Mouse (Mus musculus): ENCODE results near the gene Ofd1. TPM values are rescaled to one million over a fixed set of nuclear protein-coding genes. Genes with fewer than 3 reads are reported as not detected.

Ofd1 gene
- polyA plus RNA-seq, 1 experiment from 2014 or later = 5.8 TPM

DNA sequence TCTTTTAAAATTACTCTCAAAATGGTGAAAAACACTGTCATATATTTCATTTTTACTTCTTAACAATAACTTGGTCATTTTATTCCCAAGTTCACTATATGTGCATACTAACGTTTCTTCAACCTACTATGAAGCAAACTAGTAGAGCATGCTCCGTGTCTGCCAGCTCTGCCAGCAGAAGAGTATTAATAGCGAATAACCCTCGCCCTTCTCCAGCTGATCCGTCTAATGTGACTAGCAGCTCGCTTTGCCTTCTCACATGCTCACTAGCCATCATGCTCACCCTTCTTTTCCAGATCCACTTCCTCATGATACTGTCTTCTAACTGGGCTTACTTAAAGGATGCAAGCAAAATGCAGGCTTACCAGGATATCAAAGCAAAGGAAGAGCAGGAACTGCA, 53.8 kb downstream of the Ofd1 start:
- Histone ChIP-seq H3K27me3 (ENCODE audit: control insufficient read depth, insufficient read depth, low read length) (no peaks in the 10 kb centered on the region), H3K9me3 (ENCODE audit: control insufficient read depth, low read length) (no peaks in the 10 kb centered on the region), H3K9ac (ENCODE audit: low read length) (no peak overlapping the region), H3K4me1 (ENCODE audit: control insufficient read depth in 2 of 2, insufficient read depth in 2 of 2, low read length in 2 of 2) (no peaks in the 10 kb centered on the region; a peak in 1 of 4 replicates), H3K27ac (replicated peaks in 1 of 2; ENCODE audit: control insufficient read depth in 1 of 2, insufficient read depth in 1 of 2, low read depth in 2 of 2, low read length in 2 of 2) (no peak overlapping the region), H3K4me2 (ENCODE audit: low read length) (no peak overlapping the region), H3K4me3 (ENCODE audit: control insufficient read depth in 1 of 2, insufficient read depth in 1 of 2, low read depth in 1 of 2, low read length in 2 of 2) (no peak overlapping the region), H3K36me3 (ENCODE audit: control insufficient read depth, insufficient read depth, low read length) (0 out of 2 replicates have a peak, but pooled peaks cover under 1% of the 10 kb centered on the region)
- WGBS = 77% methylated on average over 6 of the region's 6 CpGs
- no peak for ATAC-seq (ENCODE audit: insufficient number of reproducible peaks, insufficient read depth, low FRiP score, low read depth)

GRCm38 (mm10) chrX:166384935-166385334, 55.6 kb downstream of the Ofd1 start:
- WGBS = 50% methylated on average over 3 of the region's 3 CpGs
- ATAC-seq (ENCODE audit: insufficient number of reproducible peaks, insufficient read depth, low FRiP score, low read depth) = peak; percentile 31; the same call in 1 of the 2 replicates

GRCm38 (mm10) chrX:166383606-166384005, 56.9 kb downstream of the Ofd1 start:
- 74% methylated on average over 2 of the region's 2 CpGs for WGBS
- Histone ChIP-seq H3K4me2 (ENCODE audit: low read length) (no peak overlapping the region), H3K4me3 (ENCODE audit: control insufficient read depth in 1 of 2, insufficient read depth in 1 of 2, low read depth in 1 of 2, low read length in 2 of 2) (no peak overlapping the region), H3K27ac (replicated peaks in 1 of 2; ENCODE audit: control insufficient read depth in 1 of 2, insufficient read depth in 1 of 2, low read depth in 2 of 2, low read length in 2 of 2) (no peak overlapping the region), H3K4me1 (ENCODE audit: control insufficient read depth in 2 of 2, insufficient read depth in 2 of 2, low read length in 2 of 2) (no peaks in the 10 kb centered on the region; a peak in 1 of 4 replicates), H3K36me3 (ENCODE audit: control insufficient read depth, insufficient read depth, low read length) (no peaks in the 10 kb centered on the region), H3K9me3 (ENCODE audit: control insufficient read depth, low read length) (no peaks in the 10 kb centered on the region), H3K27me3 (ENCODE audit: control insufficient read depth, insufficient read depth, low read length) (no peaks in the 10 kb centered on the region), H3K9ac (ENCODE audit: low read length) (no peak overlapping the region)
- ATAC-seq (ENCODE audit: insufficient number of reproducible peaks, insufficient read depth, low FRiP score, low read depth) = no peak

More at GRCm38 (mm10) chrX:166384935-166385334, 55.6 kb downstream of the Ofd1 start:
- H3K4me3 ChIP-seq (ENCODE audit: control insufficient read depth in 1 of 2, insufficient read depth in 1 of 2, low read depth in 1 of 2, low read length in 2 of 2) = no peak overlapping the region
- no peaks in the 10 kb centered on the region for H3K9me3 ChIP-seq (ENCODE audit: control insufficient read depth, low read length)
- H3K4me1 ChIP-seq (ENCODE audit: control insufficient read depth in 2 of 2, insufficient read depth in 2 of 2, low read length in 2 of 2) = no peaks in the 10 kb centered on the region; a peak in 1 of 4 replicates
- no peak overlapping the region for H3K27ac ChIP-seq (replicated peaks in 1 of 2; ENCODE audit: control insufficient read depth in 1 of 2, insufficient read depth in 1 of 2, low read depth in 2 of 2, low read length in 2 of 2)
- no peak overlapping the region for H3K9ac ChIP-seq (ENCODE audit: low read length)
- H3K27me3 ChIP-seq (ENCODE audit: control insufficient read depth, insufficient read depth, low read length) = no peaks in the 10 kb centered on the region
- no peaks in the 10 kb centered on the region for H3K36me3 ChIP-seq (ENCODE audit: control insufficient read depth, insufficient read depth, low read length)
- H3K4me2 ChIP-seq (ENCODE audit: low read length) = no peak overlapping the region

GRCm38 (mm10) chrX:166378652-166379051, 61.9 kb downstream of the Ofd1 start:
- Histone ChIP-seq H3K9me3 (ENCODE audit: control insufficient read depth, low read length) (no peaks in the 10 kb centered on the region), H3K36me3 (ENCODE audit: control insufficient read depth, insufficient read depth, low read length) (no peaks in the 10 kb centered on the region), H3K4me1 (ENCODE audit: control insufficient read depth in 2 of 2, insufficient read depth in 2 of 2, low read length in 2 of 2) (no peaks in the 10 kb centered on the region), H3K4me2 (ENCODE audit: low read length) (no peak overlapping the region), H3K4me3 (ENCODE audit: control insufficient read depth in 1 of 2, insufficient read depth in 1 of 2, low read depth in 1 of 2, low read length in 2 of 2) (no peak overlapping the region), H3K9ac (ENCODE audit: low read length) (no peak overlapping the region), H3K27ac (replicated peaks in 1 of 2; ENCODE audit: control insufficient read depth in 1 of 2, insufficient read depth in 1 of 2, low read depth in 2 of 2, low read length in 2 of 2) (no peak overlapping the region), H3K27me3 (ENCODE audit: control insufficient read depth, insufficient read depth, low read length) (no peaks in the 10 kb centered on the region)
- 79% methylated on average over 5 of the region's 5 CpGs for WGBS
- no peak for ATAC-seq (ENCODE audit: insufficient number of reproducible peaks, insufficient read depth, low FRiP score, low read depth)

DNA sequence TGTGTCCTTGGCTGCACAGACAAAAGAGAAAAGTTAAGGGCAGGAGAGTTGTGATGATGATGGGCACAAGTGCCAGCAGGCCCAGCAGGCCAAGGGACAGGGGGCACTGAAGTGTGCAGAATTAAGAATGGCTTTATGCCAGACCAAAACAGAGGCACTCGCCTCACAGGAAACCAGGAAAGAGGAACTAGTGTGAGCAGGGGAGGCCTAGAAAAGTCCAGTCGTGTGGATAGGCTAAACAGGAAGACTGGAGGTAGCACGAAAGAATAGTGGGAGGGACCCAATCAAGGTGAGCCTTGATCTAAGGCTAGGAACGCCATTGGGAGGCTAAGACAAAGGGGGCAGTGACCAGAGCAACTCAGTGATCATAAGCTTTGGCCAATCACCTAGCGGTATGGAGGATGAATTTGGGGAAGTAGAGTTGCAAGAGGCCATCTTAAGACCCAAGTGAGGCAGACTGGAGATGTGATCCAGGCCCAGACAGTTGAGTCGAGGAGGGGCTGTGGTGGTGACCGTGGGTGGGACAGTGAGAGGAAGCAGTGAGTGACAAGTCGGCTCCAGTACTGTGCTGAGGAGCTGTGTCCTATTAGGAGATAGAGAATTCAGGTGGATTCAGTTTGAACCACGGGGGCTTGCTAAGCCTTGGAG, 63.7 kb downstream of the Ofd1 start:
- no peak for ATAC-seq (ENCODE audit: insufficient number of reproducible peaks, insufficient read depth, low FRiP score, low read depth)
- Histone ChIP-seq H3K27ac (replicated peaks in 1 of 2; ENCODE audit: control insufficient read depth in 1 of 2, insufficient read depth in 1 of 2, low read depth in 2 of 2, low read length in 2 of 2) (no peak overlapping the region), H3K36me3 (ENCODE audit: control insufficient read depth, insufficient read depth, low read length) (no peaks in the 10 kb centered on the region), H3K27me3 (ENCODE audit: control insufficient read depth, insufficient read depth, low read length) (no peaks in the 10 kb centered on the region), H3K4me2 (ENCODE audit: low read length) (no peak overlapping the region), H3K4me1 (ENCODE audit: control insufficient read depth in 2 of 2, insufficient read depth in 2 of 2, low read length in 2 of 2) (no peaks in the 10 kb centered on the region), H3K9me3 (ENCODE audit: control insufficient read depth, low read length) (no peaks in the 10 kb centered on the region), H3K9ac (ENCODE audit: low read length) (no peak overlapping the region), H3K4me3 (ENCODE audit: control insufficient read depth in 1 of 2, insufficient read depth in 1 of 2, low read depth in 1 of 2, low read length in 2 of 2) (no peak overlapping the region)
- 72% methylated on average over 9 of the region's 9 CpGs for WGBS

- H3K4me1 ChIP-seq (ENCODE audit: control insufficient read depth in 2 of 2, insufficient read depth in 2 of 2, low read length in 2 of 2) = no peaks in the 10 kb centered on the region
- H3K9ac ChIP-seq (ENCODE audit: low read length) = no peak overlapping the region
- 74% methylated on average over 8 of the region's 8 CpGs for WGBS
- no peak overlapping the region for H3K27ac ChIP-seq (replicated peaks in 1 of 2; ENCODE audit: control insufficient read depth in 1 of 2, insufficient read depth in 1 of 2, low read depth in 2 of 2, low read length in 2 of 2)
- ATAC-seq (ENCODE audit: insufficient number of reproducible peaks, insufficient read depth, low FRiP score, low read depth) = no peak
- H3K4me2 ChIP-seq (ENCODE audit: low read length) = no peak overlapping the region
- H3K36me3 ChIP-seq (ENCODE audit: control insufficient read depth, insufficient read depth, low read length) = no peaks in the 10 kb centered on the region
- H3K4me3 ChIP-seq (ENCODE audit: control insufficient read depth in 1 of 2, insufficient read depth in 1 of 2, low read depth in 1 of 2, low read length in 2 of 2) = no peak overlapping the region
- H3K27me3 ChIP-seq (ENCODE audit: control insufficient read depth, insufficient read depth, low read length) = no peaks in the 10 kb centered on the region
- no peaks in the 10 kb centered on the region for H3K9me3 ChIP-seq (ENCODE audit: control insufficient read depth, low read length)
Observed at GRCm38 (mm10) chrX:166365458-166366213, 74.9 kb downstream of the Ofd1 start.

DNA sequence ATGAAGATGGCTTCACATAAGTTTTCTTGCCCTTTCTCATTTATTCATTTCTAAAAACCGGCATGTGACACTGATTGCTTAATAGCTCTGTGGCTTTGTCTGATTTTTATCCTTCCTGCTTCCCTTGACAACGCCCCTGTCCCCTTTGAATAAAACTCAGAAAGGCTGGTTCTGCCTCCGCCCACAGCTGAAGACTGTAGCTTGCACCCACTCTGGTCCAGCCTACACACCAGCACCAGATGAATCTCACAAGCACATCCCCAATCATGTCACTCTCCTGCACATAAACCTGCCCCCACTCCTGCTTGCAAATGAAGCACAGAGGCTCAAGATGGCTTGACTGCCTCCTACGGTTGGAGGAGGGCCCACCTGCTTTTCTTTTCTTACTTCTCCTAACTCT, 80.0 kb downstream of the Ofd1 start:
- ATAC-seq (ENCODE audit: insufficient number of reproducible peaks, insufficient read depth, low FRiP score, low read depth) = no peak
- WGBS = 76% methylated on average over 4 of the region's 4 CpGs
- no peak overlapping the region for H3K4me2 ChIP-seq (ENCODE audit: low read length)
- no peaks in the 10 kb centered on the region for H3K4me1 ChIP-seq (ENCODE audit: control insufficient read depth in 2 of 2, insufficient read depth in 2 of 2, low read length in 2 of 2)
- no peaks in the 10 kb centered on the region for H3K9me3 ChIP-seq (ENCODE audit: control insufficient read depth, low read length)
- no peaks in the 10 kb centered on the region for H3K27me3 ChIP-seq (ENCODE audit: control insufficient read depth, insufficient read depth, low read length)
- H3K36me3 ChIP-seq (ENCODE audit: control insufficient read depth, insufficient read depth, low read length) = no peaks in the 10 kb centered on the region
- H3K4me3 ChIP-seq (ENCODE audit: control insufficient read depth in 1 of 2, insufficient read depth in 1 of 2, low read depth in 1 of 2, low read length in 2 of 2) = no peak overlapping the region
- no peak overlapping the region for H3K9ac ChIP-seq (ENCODE audit: low read length)
- no peak overlapping the region for H3K27ac ChIP-seq (replicated peaks in 1 of 2; ENCODE audit: control insufficient read depth in 1 of 2, insufficient read depth in 1 of 2, low read depth in 2 of 2, low read length in 2 of 2)
